Mouse (Mus musculus): ENCODE data around the gene Rev3l. TPM values are rescaled to one million over a fixed set of nuclear protein-coding genes. Genes with fewer than 3 reads are reported as not detected.
A peak's percentile ranks its signal among the peaks of the same experiment; 100 is the strongest.

Gene Rev3l
- polyA plus RNA-seq, 1 experiment from 2014 or later = 17.7 TPM

- H3K9ac ChIP-seq = peak overlapping the region; percentile 93
- H3K27ac ChIP-seq = peak overlapping the region; percentile 100
- no peaks in the 10 kb centered on the region for H3K9me3 ChIP-seq (replicated peaks)
- H3K36me3 ChIP-seq (ENCODE audit: poor library complexity, severe bottlenecking) = 0 out of 2 replicates have a peak, but pooled peaks cover 3% of the 10 kb centered on the region
- H3K4me2 ChIP-seq = peak overlapping the region; percentile 67
- peak; percentile 67 for ATAC-seq
- under 1% methylated on average over 48 of the region's 105 CpGs for WGBS
- H3K4me3 ChIP-seq = peak overlapping the region; percentile 73
- H3K27me3 ChIP-seq = no peaks in the 10 kb centered on the region
- H3K4me1 ChIP-seq = peaks cover 24% of the 10 kb centered on the region
Measured at GRCm38 (mm10) chr10:39732266-39733100, 565 bp downstream of the Rev3l start.

GRCm38 (mm10) chr10:39733101-39733399 is 1.1 kb downstream of the Rev3l start:
- 0% methylated on average over 9 of the region's 9 CpGs for WGBS
- H3K27ac ChIP-seq = peak overlapping the region; percentile 100
- peaks cover 24% of the 10 kb centered on the region for H3K4me1 ChIP-seq
- peak overlapping the region; percentile 93 for H3K9ac ChIP-seq
- H3K4me3 ChIP-seq = peak overlapping the region; percentile 73
- H3K9me3 ChIP-seq (replicated peaks) = no peaks in the 10 kb centered on the region
- no peak for ATAC-seq
- H3K27me3 ChIP-seq = no peaks in the 10 kb centered on the region
- peak overlapping the region; percentile 67 for H3K4me2 ChIP-seq
- H3K36me3 ChIP-seq (ENCODE audit: poor library complexity, severe bottlenecking) = 0 out of 2 replicates have a peak, but pooled peaks cover 3% of the 10 kb centered on the region

- peak overlapping the region; percentile 73 for H3K4me3 ChIP-seq
- no peaks in the 10 kb centered on the region for H3K27me3 ChIP-seq
- peak overlapping the region; percentile 67 for H3K4me2 ChIP-seq
- peak overlapping the region; percentile 100; the same call in 1 of the 2 replicates for H3K27ac ChIP-seq
- no peaks in the 10 kb centered on the region for H3K9me3 ChIP-seq (replicated peaks)
- H3K36me3 ChIP-seq (ENCODE audit: poor library complexity, severe bottlenecking) = 0 out of 2 replicates have a peak, but pooled peaks cover 3% of the 10 kb centered on the region
- no peak for ATAC-seq
- peaks cover 24% of the 10 kb centered on the region for H3K4me1 ChIP-seq
- 13% methylated on average over 10 of the region's 10 CpGs for WGBS
- H3K9ac ChIP-seq = peak overlapping the region; percentile 93
Measured at GRCm38 (mm10) chr10:39733421-39733930, 1.6 kb downstream of the Rev3l start.

- ATAC-seq = no peak
- peaks cover 16% of the 10 kb centered on the region for H3K4me1 ChIP-seq
- no peak overlapping the region for H3K4me2 ChIP-seq
- 69% methylated on average over 4 of the region's 4 CpGs for WGBS
- H3K27ac ChIP-seq = no peak overlapping the region
- H3K9ac ChIP-seq = no peak overlapping the region
- H3K27me3 ChIP-seq = no peaks in the 10 kb centered on the region
- H3K4me3 ChIP-seq = no peak overlapping the region
- no peaks in the 10 kb centered on the region for H3K36me3 ChIP-seq (ENCODE audit: poor library complexity, severe bottlenecking)
- H3K9me3 ChIP-seq (replicated peaks) = no peaks in the 10 kb centered on the region
Measured at GRCm38 (mm10) chr10:39736187-39736586, 4.3 kb downstream of the Rev3l start.

GRCm38 (mm10) chr10:39742057-39742456 is 10.1 kb downstream of the Rev3l start:
- Histone ChIP-seq H3K27ac (no peak overlapping the region), H3K27me3 (no peaks in the 10 kb centered on the region), H3K4me1 (no peaks in the 10 kb centered on the region), H3K9me3 (replicated peaks) (no peaks in the 10 kb centered on the region), H3K4me3 (no peak overlapping the region), H3K36me3 (ENCODE audit: poor library complexity, severe bottlenecking) (no peaks in the 10 kb centered on the region), H3K4me2 (no peak overlapping the region), H3K9ac (no peak overlapping the region)
- no peak for ATAC-seq
- 68% methylated on average over 4 of the region's 4 CpGs for WGBS

GRCm38 (mm10) chr10:39764752-39765151 is 32.8 kb downstream of the Rev3l start:
- peaks cover 3% of the 10 kb centered on the region; the same call in 1 of the 2 replicates for H3K9me3 ChIP-seq (replicated peaks)
- ATAC-seq = no peak
- H3K4me2 ChIP-seq = no peak overlapping the region
- H3K4me1 ChIP-seq = no peaks in the 10 kb centered on the region
- H3K9ac ChIP-seq = no peak overlapping the region
- H3K27me3 ChIP-seq = no peaks in the 10 kb centered on the region
- H3K4me3 ChIP-seq = no peak overlapping the region
- WGBS = 97% methylated on average over 1 of the region's 1 CpGs
- H3K36me3 ChIP-seq (ENCODE audit: poor library complexity, severe bottlenecking) = peaks cover 7% of the 10 kb centered on the region; the same call in 1 of the 2 replicates
- H3K27ac ChIP-seq = no peak overlapping the region

- WGBS = 90% methylated on average over 4 of the region's 4 CpGs
- no peak for ATAC-seq
Measured at GRCm38 (mm10) chr10:39766702-39767101, 34.8 kb downstream of the Rev3l start.

GRCm38 (mm10) chr10:39772259-39772658 is 40.3 kb downstream of the Rev3l start:
- Histone ChIP-seq H3K4me2 (no peak overlapping the region), H3K27me3 (no peaks in the 10 kb centered on the region), H3K9me3 (replicated peaks) (no peaks in the 10 kb centered on the region), H3K36me3 (ENCODE audit: poor library complexity, severe bottlenecking) (no peaks in the 10 kb centered on the region), H3K9ac (no peak overlapping the region), H3K27ac (no peak overlapping the region), H3K4me3 (no peak overlapping the region), H3K4me1 (no peaks in the 10 kb centered on the region)
- no peak for ATAC-seq
- WGBS = 85% methylated on average over 2 of the region's 2 CpGs

More at GRCm38 (mm10) chr10:39766702-39767101, 34.8 kb downstream of the Rev3l start:
- no peak overlapping the region for H3K27ac ChIP-seq
- no peaks in the 10 kb centered on the region for H3K4me1 ChIP-seq
- no peak overlapping the region for H3K4me3 ChIP-seq
- H3K9ac ChIP-seq = no peak overlapping the region
- H3K36me3 ChIP-seq (ENCODE audit: poor library complexity, severe bottlenecking) = no peaks in the 10 kb centered on the region
- H3K4me2 ChIP-seq = no peak overlapping the region
- H3K27me3 ChIP-seq = no peaks in the 10 kb centered on the region
- no peaks in the 10 kb centered on the region; the same call in 1 of the 2 replicates for H3K9me3 ChIP-seq (replicated peaks)

- H3K27ac ChIP-seq = no peak overlapping the region
- H3K27me3 ChIP-seq = no peaks in the 10 kb centered on the region
- H3K9me3 ChIP-seq (replicated peaks) = no peaks in the 10 kb centered on the region
- no peak overlapping the region for H3K9ac ChIP-seq
- no peaks in the 10 kb centered on the region for H3K36me3 ChIP-seq (ENCODE audit: poor library complexity, severe bottlenecking)
- H3K4me3 ChIP-seq = no peak overlapping the region
- WGBS = 92% methylated on average over 9 of the region's 9 CpGs
- H3K4me1 ChIP-seq = no peaks in the 10 kb centered on the region
- no peak overlapping the region for H3K4me2 ChIP-seq
- no peak for ATAC-seq
Measured at GRCm38 (mm10) chr10:39773940-39774726, 42.2 kb downstream of the Rev3l start.

- Histone ChIP-seq H3K9me3 (replicated peaks) (no peaks in the 10 kb centered on the region), H3K36me3 (ENCODE audit: poor library complexity, severe bottlenecking) (no peaks in the 10 kb centered on the region), H3K4me2 (no peak overlapping the region), H3K4me1 (no peaks in the 10 kb centered on the region), H3K9ac (no peak overlapping the region), H3K27ac (no peak overlapping the region), H3K4me3 (no peak overlapping the region), H3K27me3 (no peaks in the 10 kb centered on the region)
- ATAC-seq = no peak
- WGBS = 88% methylated on average over 3 of the region's 3 CpGs
Measured at GRCm38 (mm10) chr10:39776927-39777326, 45.0 kb downstream of the Rev3l start.

- Histone ChIP-seq H3K4me1 (no peaks in the 10 kb centered on the region), H3K4me3 (no peak overlapping the region), H3K9ac (no peak overlapping the region), H3K9me3 (replicated peaks) (no peaks in the 10 kb centered on the region), H3K27ac (no peak overlapping the region), H3K36me3 (ENCODE audit: poor library complexity, severe bottlenecking) (no peaks in the 10 kb centered on the region), H3K4me2 (no peak overlapping the region), H3K27me3 (no peaks in the 10 kb centered on the region)
- ATAC-seq = no peak
- 88% methylated on average over 4 of the region's 4 CpGs for WGBS
Measured at GRCm38 (mm10) chr10:39778305-39778704, 46.4 kb downstream of the Rev3l start.

GRCm38 (mm10) chr10:39785241-39785640 is 53.3 kb downstream of the Rev3l start:
- no peaks in the 10 kb centered on the region for H3K4me1 ChIP-seq
- WGBS = 96% methylated on average over 3 of the region's 3 CpGs
- ATAC-seq = no peak

More at GRCm38 (mm10) chr10:39785241-39785640, 53.3 kb downstream of the Rev3l start:
- H3K27ac ChIP-seq = no peak overlapping the region
- no peaks in the 10 kb centered on the region for H3K27me3 ChIP-seq
- H3K9ac ChIP-seq = no peak overlapping the region
- H3K4me2 ChIP-seq = no peak overlapping the region
- H3K9me3 ChIP-seq (replicated peaks) = no peaks in the 10 kb centered on the region
- H3K36me3 ChIP-seq (ENCODE audit: poor library complexity, severe bottlenecking) = peaks cover 12% of the 10 kb centered on the region
- no peak overlapping the region for H3K4me3 ChIP-seq
